27 mouse cellular contexts compared by ENCODE assay signal in the genomic region with DNA sequence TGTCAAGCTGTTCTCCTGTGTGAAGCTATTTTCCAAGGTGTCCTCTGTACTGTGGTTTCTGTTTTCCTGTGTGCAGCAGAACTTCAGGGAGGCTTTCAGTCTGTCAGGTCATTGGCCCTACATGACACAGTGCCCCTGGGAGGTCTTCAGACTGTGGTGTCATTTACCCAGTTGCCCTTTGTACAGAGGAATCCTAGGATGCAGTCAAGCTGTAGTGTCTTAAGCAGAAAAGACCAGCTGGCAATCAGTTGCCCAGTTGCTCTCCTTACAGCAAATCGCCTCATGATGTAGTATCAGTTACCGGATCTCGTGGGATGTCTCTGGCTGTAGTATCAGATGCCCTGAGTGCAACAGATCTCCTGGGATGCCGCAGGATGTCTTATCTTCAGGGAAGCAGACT.
"Had no signal": no experiment of that assay in that cellular context is flagged by ENCODE, and none has a peak within 500 bp of the region (broad histone marks: within the 10 kb centered on the region; RNA-seq: fewer than 3 reads in every experiment).

No protein-coding gene starts in this region.

- ATAC-seq: hindbrain, embryonic 16.5 days; inflammation-experienced regulatory T-cells, adult 6 months; intestine, embryonic 15.5 days; intestine, postnatal 0 days; liver, postnatal 0 days had no signal

- H3K9me3 ChIP-seq: heart, embryonic 13.5 days; heart, embryonic 15.5 days; hindbrain, embryonic 10.5 days; hindbrain, embryonic 12.5 days; intestine, embryonic 15.5 days; limb, embryonic 10.5 days; limb, embryonic 12.5 days; liver, embryonic 13.5 days; liver, embryonic 15.5 days had no signal

- H3K4me2 ChIP-seq: heart, embryonic 11.5 days; heart, embryonic 13.5 days; heart, embryonic 15.5 days; hindbrain, embryonic 12.5 days; hindbrain, embryonic 14.5 days; intestine, embryonic 15.5 days; limb, embryonic 12.5 days; liver, embryonic 11.5 days; liver, embryonic 13.5 days; liver, embryonic 15.5 days had no signal

- H3K4me3 ChIP-seq: gastrocnemius, adult 2 months; heart, adult 2 months; heart, embryonic 13.5 days; heart, embryonic 15.5 days; hindbrain, embryonic 10.5 days; hindbrain, embryonic 12.5 days; intestine, embryonic 15.5 days; layer of hippocampus, adult 2 months; left cerebral cortex, adult 2 months; limb, embryonic 10.5 days; limb, embryonic 12.5 days; liver, embryonic 13.5 days; liver, embryonic 15.5 days had no signal

- H3K27ac ChIP-seq: gastrocnemius, adult 2 months; heart, adult 2 months; heart, embryonic 13.5 days; heart, embryonic 15.5 days; hindbrain, embryonic 10.5 days; hindbrain, embryonic 12.5 days; hindbrain, embryonic 14.5 days; intestine, embryonic 15.5 days; layer of hippocampus, adult 2 months; left cerebral cortex, adult 2 months; limb, embryonic 10.5 days; limb, embryonic 12.5 days; liver, embryonic 13.5 days; liver, embryonic 15.5 days had no signal

- DNase-seq: gastrocnemius, adult 2 months; gastrocnemius, postnatal 10 days; gastrocnemius, postnatal 25 days; heart, adult 2 months; heart, postnatal 14 days; heart, postnatal 36 days; kidney, adult 8-10 months; kidney, postnatal 36 days; liver; liver, embryonic 13.5 days; liver, postnatal 0 days had no signal

- H3K36me3 ChIP-seq: heart, embryonic 13.5 days; heart, embryonic 15.5 days; hindbrain, embryonic 10.5 days; hindbrain, embryonic 12.5 days; intestine, embryonic 15.5 days; limb, embryonic 10.5 days; limb, embryonic 12.5 days; liver, embryonic 13.5 days; liver, embryonic 15.5 days had no signal

- H3K9ac ChIP-seq: heart, embryonic 13.5 days; heart, embryonic 15.5 days; hindbrain, embryonic 12.5 days; hindbrain, embryonic 14.5 days; intestine, embryonic 15.5 days; limb, embryonic 12.5 days; liver, embryonic 13.5 days; liver, embryonic 15.5 days; liver, postnatal 0 days had no signal

- H3K27me3 ChIP-seq: heart, embryonic 13.5 days; heart, embryonic 15.5 days; hindbrain, embryonic 12.5 days; intestine, embryonic 15.5 days; limb, embryonic 12.5 days; liver, embryonic 13.5 days; liver, embryonic 15.5 days had no signal

- H3K4me1 ChIP-seq: heart, embryonic 13.5 days; heart, embryonic 15.5 days; hindbrain, embryonic 10.5 days; hindbrain, embryonic 12.5 days; intestine, embryonic 15.5 days; limb, embryonic 10.5 days; limb, embryonic 12.5 days; liver, embryonic 13.5 days; liver, embryonic 15.5 days had no signal
